Mouse (Mus musculus): ENCODE measurements around the gene Foxp1.

The Foxp1 gene

DNA sequence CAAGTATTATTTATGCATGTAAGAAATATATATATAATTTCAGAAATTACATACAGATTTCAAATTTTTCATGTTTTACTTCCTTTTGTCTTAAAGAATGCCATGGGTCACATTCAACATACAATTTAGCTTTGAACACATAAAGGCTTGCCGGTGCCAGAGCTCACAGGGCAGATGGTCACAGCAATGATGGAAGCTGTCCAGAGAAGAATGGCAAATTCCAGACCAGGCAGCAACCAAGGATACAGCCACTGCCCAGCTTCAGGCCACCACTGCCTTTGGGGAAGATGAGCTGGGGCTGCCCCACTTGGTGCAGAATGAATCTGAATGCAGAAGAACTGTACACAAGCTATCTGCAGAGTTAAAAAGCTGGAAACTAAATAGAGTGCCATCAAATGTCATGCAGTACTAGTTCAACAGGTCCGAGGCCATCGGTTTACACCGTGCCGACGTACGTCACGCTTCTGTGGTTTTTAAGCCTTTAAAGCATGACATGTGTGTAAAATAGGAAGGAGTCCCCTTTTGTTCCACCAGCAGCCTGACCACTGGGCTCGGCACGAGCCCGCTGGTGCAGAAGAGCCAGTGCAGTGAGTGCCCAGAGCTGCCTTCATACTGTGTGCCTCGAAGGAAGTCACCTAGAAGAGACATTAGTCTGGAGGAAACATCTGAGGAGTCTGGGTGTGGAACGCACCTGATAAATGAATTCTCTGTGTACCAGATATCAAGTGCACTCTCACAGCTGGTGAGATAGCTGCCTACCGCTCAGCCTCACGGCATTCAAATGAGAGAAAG lies 239.5 kb downstream of the Foxp1 start:
- peak; percentile 55 for DNase-seq (ENCODE audit: low read depth)

DNA sequence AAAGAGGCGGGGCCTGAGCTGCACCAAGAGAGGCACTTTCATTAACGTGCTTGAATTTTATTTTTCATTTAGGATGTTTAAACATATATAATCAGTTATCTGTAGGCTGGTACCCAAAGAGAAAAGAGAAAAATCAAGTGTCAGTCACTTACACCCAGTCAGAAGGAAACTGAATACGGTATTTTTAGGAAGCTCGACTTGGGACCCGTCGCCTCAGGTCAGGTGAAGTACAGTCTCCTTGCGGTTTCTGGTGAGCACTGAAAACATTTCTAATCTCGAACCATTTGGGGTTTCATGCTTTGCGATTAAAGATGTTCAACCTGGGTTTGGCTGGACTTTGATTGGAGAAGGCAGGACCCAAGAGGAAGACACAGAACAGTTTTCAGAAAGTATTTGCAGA lies 241.1 kb downstream of the Foxp1 start:
- DNase-seq (ENCODE audit: low read depth), result no peak

DNA sequence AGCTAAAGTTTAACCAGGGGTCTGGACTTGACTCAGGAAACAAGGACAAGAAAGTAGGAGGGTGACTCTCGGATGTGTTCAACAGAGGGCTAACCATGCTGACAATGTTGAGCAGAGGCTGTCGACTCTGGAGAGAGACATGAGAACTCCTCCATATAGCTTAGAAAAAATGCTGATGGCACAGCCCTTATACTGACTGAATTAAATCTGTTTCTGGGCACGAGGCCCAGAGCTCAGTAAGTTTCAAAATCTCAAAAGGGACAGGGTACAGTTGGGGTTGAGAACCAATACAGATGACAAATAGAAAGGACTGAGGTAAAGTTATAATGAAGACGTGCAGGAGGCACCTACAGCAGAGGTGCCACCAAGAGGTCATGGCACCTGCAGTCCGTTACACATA lies 241.9 kb downstream of the Foxp1 start:
- no peak for DNase-seq (ENCODE audit: low read depth)

GRCm38 (mm10) chr6:99277251-99277650 lies 245.3 kb downstream of the Foxp1 start:
- DNase-seq (ENCODE audit: low read depth), result no peak

DNA sequence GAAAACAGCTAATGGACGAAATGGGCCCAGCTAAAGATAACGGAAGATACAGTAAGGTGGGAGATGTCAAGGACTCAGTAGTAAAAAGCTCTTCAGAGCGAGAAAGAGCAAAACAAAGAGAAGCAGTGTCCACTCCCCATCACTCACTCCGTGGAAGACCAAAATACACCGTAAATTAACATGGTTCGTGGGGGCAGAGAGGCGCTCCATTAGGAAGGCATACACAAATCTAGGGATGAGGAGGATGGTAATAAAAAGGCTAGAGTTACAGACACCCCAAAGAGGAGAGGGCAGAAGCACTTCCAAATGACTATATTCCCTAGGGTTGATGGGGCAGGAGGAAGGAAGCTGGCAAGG lies 246.2 kb downstream of the Foxp1 start:
- DNase-seq (ENCODE audit: low read depth), result no peak

DNA sequence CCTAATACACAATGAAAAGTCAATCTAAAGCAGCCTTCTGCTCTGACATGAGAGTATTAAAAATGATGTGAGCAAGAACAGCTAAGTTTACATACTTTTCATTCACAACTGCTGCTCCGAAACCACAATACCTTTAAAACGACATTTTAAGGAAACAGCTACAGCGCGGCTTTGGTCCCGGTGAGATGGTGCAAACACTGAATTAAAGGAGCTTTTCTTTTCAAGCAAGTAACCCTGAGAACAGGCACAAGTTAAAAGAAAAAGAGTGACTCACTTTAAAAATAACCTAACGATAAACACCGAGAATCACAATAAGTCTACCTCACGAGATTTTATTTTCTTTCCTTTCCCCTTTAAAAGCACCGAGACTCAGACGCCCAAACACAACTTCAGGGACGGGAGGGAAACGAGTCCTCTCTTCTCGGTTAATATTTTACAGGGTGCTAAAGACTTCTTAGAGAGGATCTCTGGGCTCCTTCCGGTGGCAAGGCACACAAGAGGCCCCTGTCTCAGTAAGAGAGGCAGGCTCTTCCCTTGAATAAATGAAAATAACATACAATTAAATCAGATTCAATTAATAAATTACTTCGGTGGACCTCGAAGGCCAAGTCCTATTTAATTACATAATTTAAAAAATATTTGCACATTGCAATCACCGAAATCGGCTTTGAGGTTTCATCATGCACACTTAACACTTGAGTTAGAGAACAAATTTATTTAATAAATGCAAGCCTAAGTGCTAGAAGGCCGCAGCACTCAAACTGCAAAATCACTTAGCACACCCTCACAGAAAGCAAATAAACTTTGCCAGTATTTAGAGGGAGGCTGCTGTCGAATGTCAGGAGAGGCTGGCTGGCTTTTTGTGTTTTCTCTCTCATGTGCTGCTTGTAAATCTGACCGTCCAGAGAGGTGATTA lies 246.9 kb downstream of the Foxp1 start:
- DNase-seq (ENCODE audit: low read depth), result peak; percentile 59

- peak; percentile 82 for DNase-seq (ENCODE audit: low read depth)
Observed at GRCm38 (mm10) chr6:99274667-99275066, 247.9 kb downstream of the Foxp1 start.

DNA sequence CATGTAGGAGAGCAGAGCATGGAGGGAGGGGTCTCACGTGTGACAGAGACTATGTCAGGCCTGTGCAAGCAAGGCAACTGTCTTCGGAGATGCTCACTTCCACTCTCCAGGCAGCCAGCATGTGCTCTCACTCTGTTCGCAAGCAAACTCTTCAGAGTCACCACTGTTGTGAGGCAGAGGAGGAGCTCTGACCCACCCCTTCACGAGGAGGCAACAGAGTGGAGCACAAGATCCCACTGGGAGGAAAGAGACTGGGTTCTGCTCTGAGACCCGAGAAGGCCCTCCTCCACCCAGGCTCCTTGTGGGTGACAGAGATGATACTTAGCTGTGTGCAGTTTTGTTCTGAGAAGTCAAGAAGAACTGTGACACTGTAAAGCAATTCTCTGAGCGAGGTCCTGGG lies 248.3 kb downstream of the Foxp1 start:
- DNase-seq (ENCODE audit: low read depth), result no peak

DNA sequence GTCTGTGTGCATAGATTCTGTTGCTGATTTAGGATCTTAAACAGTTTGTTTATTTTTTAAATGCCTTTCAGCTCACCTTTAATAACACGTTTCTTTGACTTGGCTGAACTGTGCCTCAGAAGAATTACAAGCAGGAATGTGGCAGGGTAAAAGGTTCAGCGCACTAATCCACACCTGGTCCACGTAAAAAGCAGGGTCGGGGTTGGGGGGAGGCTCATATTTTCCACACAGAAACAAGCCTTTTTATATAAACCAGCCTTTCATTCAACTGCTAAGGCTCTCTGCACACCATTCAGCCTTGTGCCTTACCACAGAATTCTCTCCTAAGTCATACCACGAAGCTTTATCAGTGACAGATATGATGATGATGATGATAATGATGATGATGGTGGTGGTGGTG lies 249.3 kb downstream of the Foxp1 start:
- DNase-seq (ENCODE audit: low read depth), result no peak

DNA sequence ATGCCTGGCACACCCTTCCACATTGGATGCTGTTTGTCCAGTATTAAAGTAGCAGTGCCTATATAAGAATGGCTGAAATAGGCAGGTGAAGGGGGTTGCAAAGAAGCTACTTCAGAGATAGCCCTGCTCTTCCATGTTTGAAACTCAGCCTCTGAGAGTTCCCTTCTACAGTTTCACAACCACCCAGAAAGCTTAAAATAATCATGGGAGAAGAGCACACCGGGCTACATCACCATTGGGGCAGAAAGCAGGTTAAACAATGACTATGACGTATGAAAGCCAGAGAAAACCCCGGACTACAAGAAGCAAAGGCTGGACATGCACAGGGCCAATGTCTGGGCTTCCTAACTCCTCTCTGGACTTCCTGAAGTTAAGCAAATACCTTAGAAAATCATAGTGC lies 250.3 kb downstream of the Foxp1 start:
- no peak for DNase-seq (ENCODE audit: low read depth)

DNA sequence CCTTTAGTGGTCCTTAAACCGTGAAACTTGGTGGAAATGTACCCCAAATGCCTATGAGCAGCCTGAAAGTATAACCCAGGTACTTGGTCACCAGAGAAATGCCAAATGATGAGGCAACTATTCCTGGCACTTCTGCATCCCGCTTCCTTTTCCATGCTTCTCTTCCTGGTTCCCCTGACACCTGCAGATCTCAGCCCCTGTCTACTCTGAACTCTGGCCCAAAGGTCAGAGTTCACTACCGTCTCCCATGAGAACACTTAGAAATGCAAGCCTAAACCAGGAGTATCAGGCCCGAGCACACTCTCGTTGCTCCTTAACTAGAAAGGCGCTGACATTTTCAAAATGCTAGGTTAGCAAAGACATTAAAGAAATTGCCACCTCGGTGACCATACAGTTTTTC lies 250.8 kb downstream of the Foxp1 start:
- no peak for DNase-seq (ENCODE audit: low read depth)

GRCm38 (mm10) chr6:99269921-99270320 lies 252.6 kb downstream of the Foxp1 start:
- DNase-seq (ENCODE audit: low read depth), result peak; percentile 76

DNA sequence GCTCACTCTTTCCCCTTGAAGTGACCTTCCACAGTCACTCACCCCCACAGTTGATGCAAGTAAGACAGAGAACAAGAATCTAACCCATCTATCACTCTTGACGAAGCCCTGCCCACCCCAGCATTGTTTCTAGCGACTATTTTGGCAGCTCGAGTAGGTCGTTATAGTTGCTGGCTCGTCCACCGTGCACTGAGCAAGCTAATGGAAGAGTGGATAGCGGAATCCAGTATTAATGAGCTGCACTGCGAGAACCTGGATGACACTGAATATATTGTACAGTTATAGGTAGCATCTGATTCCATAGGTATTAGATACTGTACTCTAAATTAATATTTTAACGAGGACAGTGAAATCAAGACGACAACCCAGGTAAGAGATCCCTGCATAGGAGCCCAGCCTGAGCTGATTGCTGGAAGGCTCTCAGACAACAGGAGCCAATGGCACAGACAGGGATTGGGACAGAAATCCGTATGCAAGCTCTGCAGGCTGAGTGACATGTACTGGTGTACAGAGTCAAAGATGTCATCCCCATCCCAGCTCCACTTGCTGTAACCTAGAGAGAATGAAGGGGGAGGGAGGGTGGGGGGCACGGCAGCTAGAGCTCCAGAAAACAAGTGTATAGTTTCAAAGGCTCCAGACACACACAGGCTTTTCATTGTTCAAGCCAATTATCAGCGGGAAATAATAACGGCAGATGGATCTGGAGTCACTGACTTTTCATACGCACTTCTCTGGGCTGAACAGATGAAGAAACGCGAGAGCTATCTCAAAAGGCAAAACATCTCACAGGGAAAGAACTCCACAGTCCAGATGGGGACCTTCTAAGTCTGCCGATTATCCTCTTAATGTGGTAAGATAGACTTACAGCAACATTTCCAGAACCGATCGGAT lies 254.1 kb downstream of the Foxp1 start:
- DNase-seq (ENCODE audit: low read depth), result no peak

DNA sequence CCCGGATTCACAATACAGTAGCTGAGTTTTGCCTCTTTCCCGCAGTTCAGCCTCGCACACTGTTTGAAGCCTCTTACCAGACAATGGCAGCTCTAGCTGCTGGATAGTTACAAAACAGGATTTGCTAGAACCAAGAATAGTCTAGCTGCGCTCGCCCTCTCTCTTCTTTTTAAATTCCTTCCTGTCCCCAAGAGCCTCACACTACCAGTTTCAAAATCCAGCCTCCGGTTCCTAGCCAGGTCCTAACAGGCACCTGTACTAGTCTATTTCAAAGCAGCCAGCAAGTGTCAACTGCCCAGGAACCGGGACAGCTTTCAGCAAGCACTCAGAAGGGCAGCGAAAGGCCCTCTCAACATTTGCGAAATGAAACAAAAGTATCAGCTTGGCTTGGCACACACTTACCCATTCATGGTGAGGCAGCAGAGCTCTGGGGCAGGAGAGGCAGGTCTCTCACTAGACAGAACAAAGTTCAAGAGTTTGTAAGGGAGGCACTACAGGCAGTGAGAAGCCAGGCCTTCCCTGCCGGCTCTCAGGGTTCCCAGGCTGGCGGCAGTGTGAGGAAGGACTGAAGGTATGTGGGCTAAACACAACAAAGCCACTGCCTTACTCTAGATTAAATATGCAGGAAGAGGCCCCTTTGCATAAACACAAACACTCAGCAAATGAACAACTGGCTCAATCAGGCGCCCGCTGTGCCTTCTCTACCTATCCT lies 256.4 kb downstream of the Foxp1 start:
- peak; percentile 60 for DNase-seq (ENCODE audit: low read depth)

DNA sequence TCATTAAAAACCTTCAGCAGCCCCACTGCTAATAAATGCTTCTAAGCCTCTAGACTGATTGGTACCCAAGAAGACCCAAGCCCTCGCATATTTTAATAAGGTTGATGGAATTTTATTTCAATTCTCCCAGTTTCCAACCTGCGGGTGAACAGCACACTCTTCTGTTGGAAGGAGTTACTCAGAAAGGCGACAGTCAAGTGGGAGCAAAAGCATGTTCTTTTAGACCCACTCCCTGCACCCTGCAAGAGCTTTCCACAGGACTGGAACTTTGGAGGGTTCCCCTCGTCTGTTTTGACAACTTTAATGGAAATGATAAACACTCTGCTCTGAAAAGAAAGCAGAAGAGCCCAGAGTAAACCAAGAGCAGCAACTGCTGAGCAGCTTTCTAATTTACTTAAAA lies 257.3 kb downstream of the Foxp1 start:
- no peak for DNase-seq (ENCODE audit: low read depth)

DNA sequence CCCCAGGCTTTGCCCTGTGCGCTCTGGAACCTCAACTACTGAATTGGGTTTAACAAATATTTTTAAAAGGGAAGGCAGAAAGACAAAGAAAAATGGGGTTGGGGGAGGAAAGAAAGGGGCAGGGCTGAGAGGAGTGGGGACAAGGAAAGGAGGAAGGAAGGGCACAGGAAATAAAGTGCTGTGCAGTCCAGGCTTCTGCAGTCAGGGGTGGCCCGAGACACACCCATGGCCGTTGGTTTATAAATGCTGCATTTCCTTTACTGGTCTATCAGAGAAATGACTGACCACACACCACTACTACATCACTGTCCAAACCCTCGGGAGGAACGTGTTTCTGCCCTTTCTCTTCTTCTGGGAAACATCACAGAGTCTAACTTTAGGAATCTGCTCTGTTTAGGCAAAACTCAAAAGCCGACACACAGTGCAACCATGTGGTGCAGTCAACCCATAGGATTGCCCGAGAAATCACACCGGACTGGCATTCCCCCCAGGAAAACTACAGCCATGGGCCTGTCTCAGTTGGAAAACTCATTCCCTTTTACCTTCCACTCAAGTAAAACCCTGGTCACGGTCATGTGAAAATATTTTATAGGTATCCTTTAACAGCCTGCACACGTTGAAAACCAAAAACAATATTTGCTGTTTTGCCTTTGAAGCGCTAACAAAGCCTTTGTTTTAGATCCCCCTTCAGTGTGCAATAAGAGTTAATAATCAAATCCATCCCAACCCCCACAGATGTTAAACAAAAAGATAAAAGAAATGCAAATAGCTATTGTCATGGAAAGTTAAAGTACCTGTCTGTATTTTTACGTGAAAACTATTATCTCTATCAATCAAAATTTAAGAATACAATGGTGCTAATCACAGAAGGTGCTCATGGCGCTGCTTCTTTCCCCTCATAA lies 258.1 kb downstream of the Foxp1 start:
- peak; percentile 43 for DNase-seq (ENCODE audit: low read depth)

- DNase-seq (ENCODE audit: low read depth), result peak; percentile 44
Observed at GRCm38 (mm10) chr6:99263886-99264185, 258.7 kb downstream of the Foxp1 start.

DNA sequence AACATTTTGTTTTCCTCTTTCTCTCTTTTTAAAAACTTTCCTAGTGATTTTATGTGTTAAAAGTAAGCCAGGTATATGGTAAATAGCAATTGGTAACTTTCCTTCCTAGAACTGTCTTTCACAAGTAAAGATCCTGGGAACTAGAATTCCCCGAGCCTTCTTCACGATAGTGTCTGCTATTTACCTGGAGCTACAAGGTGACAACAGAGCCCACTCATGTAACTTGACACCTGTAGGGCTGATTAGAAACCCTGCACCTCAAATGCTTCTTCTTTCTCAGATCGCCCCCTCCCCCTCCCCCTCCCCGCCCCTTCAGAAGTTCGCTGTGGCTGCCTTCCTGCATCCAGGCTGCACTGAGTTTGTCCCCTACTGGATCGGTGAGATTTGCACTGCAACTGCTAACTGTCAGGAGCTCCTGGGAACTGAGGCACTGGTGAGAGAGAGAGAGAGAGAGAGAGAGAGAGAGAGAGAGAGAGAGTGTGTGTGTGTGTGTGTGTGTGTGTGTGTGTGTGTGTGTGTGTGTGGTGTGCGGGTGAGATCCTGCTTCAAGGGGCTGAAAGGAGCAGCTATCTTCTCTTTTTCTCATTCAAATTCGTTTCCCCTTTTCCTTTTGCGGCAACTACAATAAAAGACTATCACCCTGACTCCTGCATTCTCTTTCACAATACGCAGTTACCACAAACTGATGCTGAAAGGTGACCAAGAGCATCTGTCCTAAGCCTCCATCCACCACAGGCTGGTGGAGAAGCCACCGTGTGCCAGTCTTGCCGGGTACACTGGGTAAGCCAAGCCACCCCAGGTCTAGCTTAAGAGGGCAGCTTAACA lies 259.2 kb downstream of the Foxp1 start:
- peak; percentile 63 for DNase-seq (ENCODE audit: low read depth)

- DNase-seq (ENCODE audit: low read depth), result no peak
Observed at GRCm38 (mm10) chr6:99261737-99262130, 260.8 kb downstream of the Foxp1 start.
